Mouse (Mus musculus) embryonic fibroblast, embryonic 13.5 days (primary cell): Measurements from ENCODE around the gene Terb1. TPM values are rescaled to one million over a fixed set of nuclear protein-coding genes. Genes with fewer than 3 reads are reported as not detected.

ENCODE experiments used
- H3K27ac ChIP-seq: 2 replicates; pipeline ENCODE4 v1.5.1; 2012; ENCODE audit warnings: low read length, control low read depth, inconsistent platforms; ENCODE audit not compliant: insufficient read depth
- H3K4me1 ChIP-seq: 2 replicates; pipeline ENCODE4 v1.6.1; 2011; ENCODE audit warnings: low read length; ENCODE audit not compliant: control insufficient read depth, insufficient read depth
- H3K4me3 ChIP-seq: 2 replicates; pipeline ENCODE4 v1.5.1; 2011; ENCODE audit warnings: mild to moderate bottlenecking, control low read depth, low read length; ENCODE audit not compliant: insufficient read depth
- CTCF ChIP-seq: IDR thresholded peaks from 2 replicates; pipeline ENCODE4 v1.5.1; 2011; ENCODE audit warnings: mild to moderate bottlenecking, control low read depth, low read length, moderate library complexity, borderline replicate concordance; ENCODE audit not compliant: insufficient read depth
- POLR2A ChIP-seq: IDR thresholded peaks from 2 replicates; pipeline ENCODE4 v1.6.1; 2011; ENCODE audit warnings: low read depth, mild to moderate bottlenecking, control low read depth, low read length, moderate library complexity
- polyA plus RNA-seq: library from polyadenylated mRNA; stranded (reverse); fragments of >200 nt; gene quantifications from 2 replicates; pipeline ENCODE4 v1.2.4, GENCODE M21; 2011; ENCODE audit warnings: low read depth; ENCODE audit not compliant: missing spikeins, insufficient read length

The Terb1 gene
- polyA plus RNA-seq, 1 experiment, result 0.25 TPM

GRCm38 (mm10) chr8:104414204-104414603 lies 95.5 kb downstream of the Terb1 start:
- TF ChIP-seq CTCF (no peak), POLR2A (no peak)
- peaks cover 23% of the 10 kb centered on the region for H3K4me1 ChIP-seq
- H3K27ac ChIP-seq, result no peak overlapping the region
- H3K4me3 ChIP-seq, result no peak overlapping the region

GRCm38 (mm10) chr8:104413770-104414169 lies 95.9 kb downstream of the Terb1 start:
- TF ChIP-seq CTCF (no peak), POLR2A (no peak; the same call in 1 of the 2 replicates)
- H3K4me3 ChIP-seq, result no peak overlapping the region
- H3K4me1 ChIP-seq, result peaks cover 24% of the 10 kb centered on the region
- H3K27ac ChIP-seq, result peak overlapping the region; percentile 77

- TF ChIP-seq CTCF, result no peak
- no peak for TF ChIP-seq POLR2A
- H3K27ac ChIP-seq, result peak overlapping the region; percentile 6; the same call in 1 of the 2 replicates
- no peak overlapping the region for H3K4me3 ChIP-seq
- peaks cover 26% of the 10 kb centered on the region for H3K4me1 ChIP-seq
Measured at GRCm38 (mm10) chr8:104412805-104413532, 96.7 kb downstream of the Terb1 start.

DNA sequence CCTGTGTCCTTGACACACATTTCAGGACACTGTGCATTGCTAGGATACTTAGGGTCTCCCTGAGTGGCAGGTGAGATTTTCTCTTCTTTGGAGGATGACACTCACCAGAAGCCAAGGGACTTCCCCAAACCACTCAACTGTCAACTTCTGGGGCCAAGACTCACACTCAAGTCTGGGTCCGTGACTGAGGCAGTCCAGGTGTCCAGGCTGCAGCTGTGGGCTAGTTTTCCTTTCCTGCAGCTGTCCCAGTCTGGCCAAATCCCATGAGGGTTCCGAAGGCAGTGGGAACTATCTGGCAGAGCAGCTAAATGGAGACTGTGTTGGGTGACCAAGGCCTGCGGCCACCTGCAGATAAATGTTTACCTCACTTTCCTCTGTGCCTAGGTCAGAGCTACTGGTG lies 97.7 kb downstream of the Terb1 start:
- TF ChIP-seq CTCF (no peak), POLR2A (no peak)

DNA sequence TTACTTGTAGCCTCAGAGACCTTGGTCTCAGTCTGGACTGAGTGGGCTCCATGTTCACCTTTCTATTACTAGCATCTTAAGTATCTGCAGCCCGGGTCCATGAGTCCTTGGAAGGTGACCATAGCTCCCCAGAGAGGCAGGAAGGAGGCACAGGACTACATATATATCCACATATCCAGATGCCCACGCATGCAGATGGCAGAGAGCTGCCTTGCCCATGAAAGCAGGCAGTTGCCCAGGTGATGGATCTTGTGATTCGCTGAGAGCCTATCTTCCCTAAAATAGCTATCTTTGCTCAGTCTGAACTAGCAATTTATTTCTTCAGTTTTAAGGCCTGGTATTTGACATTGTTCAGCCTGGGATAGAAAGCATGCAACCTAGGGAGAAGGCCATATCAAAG lies 98.2 kb downstream of the Terb1 start:
- H3K4me1 ChIP-seq, result peaks cover 29% of the 10 kb centered on the region
- TF ChIP-seq CTCF (no peak), POLR2A (no peak)
- no peak overlapping the region for H3K4me3 ChIP-seq
- peak overlapping the region; percentile 94 for H3K27ac ChIP-seq

More for the DNA sequence above, 97.7 kb downstream of the Terb1 start:
- peak overlapping the region; percentile 94; the same call in 1 of the 2 replicates for H3K27ac ChIP-seq
- H3K4me3 ChIP-seq, result no peak overlapping the region
- peaks cover 26% of the 10 kb centered on the region for H3K4me1 ChIP-seq

DNA sequence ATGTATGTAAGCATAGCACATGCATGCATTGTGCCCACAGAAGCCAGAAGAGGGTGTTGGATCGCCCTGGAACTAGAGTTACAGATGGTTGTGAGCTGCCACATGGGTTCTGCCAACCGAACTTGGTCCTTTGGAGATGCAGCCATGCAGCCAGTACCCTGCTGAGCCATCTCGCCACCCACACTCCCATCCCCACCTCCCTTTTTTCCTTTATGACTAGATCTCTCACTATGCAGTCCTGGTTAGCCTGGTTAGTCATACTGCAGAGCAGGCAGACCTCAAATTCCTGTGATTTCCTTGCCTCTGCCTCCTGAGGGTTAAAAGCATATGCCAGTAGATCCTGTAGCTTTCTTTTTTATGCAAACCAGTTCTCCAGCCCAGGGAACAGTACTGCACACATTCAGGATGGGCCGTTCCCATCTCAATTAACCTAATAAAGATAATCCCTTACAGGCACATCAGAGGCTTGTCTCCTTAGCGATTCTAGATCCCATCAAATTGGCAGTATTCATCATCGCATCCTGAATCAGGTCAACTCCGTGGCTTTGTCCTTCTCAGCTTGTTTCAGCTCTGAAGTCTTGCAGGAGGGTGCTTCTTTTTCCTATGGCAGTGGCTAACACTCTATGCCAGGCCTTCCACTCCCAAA lies 99.0 kb downstream of the Terb1 start:
- no peak overlapping the region for H3K4me3 ChIP-seq
- H3K4me1 ChIP-seq, result peaks cover 31% of the 10 kb centered on the region
- TF ChIP-seq POLR2A (0 out of 2 replicates have a peak, but pooled peaks have one; percentile 18), CTCF (no peak)
- peak overlapping the region; percentile 94 for H3K27ac ChIP-seq

DNA sequence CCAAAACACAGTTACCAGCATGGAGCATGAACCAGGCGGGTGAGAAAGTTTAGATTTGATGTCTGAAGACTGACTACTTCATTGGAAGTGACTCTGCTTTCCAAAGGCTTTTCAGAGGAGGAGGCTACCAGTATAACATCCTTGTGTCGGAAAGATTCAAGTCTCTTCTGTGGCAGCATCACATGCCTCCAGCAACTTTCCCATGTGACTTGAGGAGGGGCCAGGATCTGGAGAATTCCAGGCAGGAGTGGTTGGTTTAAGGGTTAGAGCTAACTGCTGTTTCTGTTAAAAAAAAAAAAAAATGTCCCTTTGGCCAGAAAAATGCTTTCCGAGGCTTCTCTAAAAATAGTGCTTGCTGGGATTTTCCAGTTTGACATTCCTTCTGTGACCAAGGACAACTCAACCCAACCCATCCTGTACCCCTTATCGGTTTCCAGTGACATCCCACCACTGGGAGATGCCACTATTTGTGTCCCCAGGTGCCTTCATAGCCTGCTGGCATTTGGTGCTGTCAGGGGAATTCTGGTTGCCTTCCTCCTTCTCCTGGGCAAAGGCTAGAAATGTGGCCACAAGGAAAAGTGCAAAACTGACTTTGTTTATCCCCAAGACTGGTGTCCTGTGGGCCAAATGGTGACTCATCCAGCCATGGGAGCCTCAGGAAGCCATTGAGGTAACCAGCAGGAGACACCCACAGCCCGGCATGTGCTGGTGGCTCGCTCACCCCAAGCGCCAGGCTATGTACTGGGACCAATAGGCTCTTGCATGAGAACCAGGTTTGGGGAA lies 101.2 kb downstream of the Terb1 start:
- TF ChIP-seq CTCF (no peak), POLR2A (no peak)
- Histone ChIP-seq H3K4me1 (peaks cover 26% of the 10 kb centered on the region), H3K27ac (peak overlapping the region; percentile 91), H3K4me3 (no peak overlapping the region)

- no peak overlapping the region for H3K4me3 ChIP-seq
- no peak overlapping the region for H3K27ac ChIP-seq
- peaks cover 15% of the 10 kb centered on the region for H3K4me1 ChIP-seq
- no peak for TF ChIP-seq POLR2A
- no peak for TF ChIP-seq CTCF
Measured at GRCm38 (mm10) chr8:104406340-104407128, 103.2 kb downstream of the Terb1 start.
